Mouse (Mus musculus) c-Kit-negative CD71-positive TER-119-positive erythroid progenitor cells, embryonic 14.5 days (primary cell): Measurements from ENCODE around the gene 4930519P11Rik.

Experiments
- DNase-seq: peaks from one replicate; pipeline ENCODE4 v3.0.0-alpha.2; 2013; ENCODE audit warnings: low read depth, low spot score

Gene 4930519P11Rik

GRCm38 (mm10) chr2:154583906-154584872 lies 29.0 kb downstream of the 4930519P11Rik start:
- DNase-seq, result no peak

GRCm38 (mm10) chr2:154581421-154581820 lies 31.8 kb downstream of the 4930519P11Rik start:
- no peak for DNase-seq

GRCm38 (mm10) chr2:154580586-154580985 lies 32.7 kb downstream of the 4930519P11Rik start:
- DNase-seq, result no peak

- DNase-seq, result no peak
These were observed 35.5 kb downstream of the 4930519P11Rik start for GRCm38 (mm10) chr2:154577744-154578067.

GRCm38 (mm10) chr2:154576876-154577743 lies 36.1 kb downstream of the 4930519P11Rik start:
- DNase-seq, result no peak

- no peak for DNase-seq
These were observed 39.0 kb downstream of the 4930519P11Rik start for GRCm38 (mm10) chr2:154574271-154574670.

GRCm38 (mm10) chr2:154572996-154573395 lies 40.2 kb downstream of the 4930519P11Rik start:
- DNase-seq, result no peak

GRCm38 (mm10) chr2:154571976-154572375 lies 41.3 kb downstream of the 4930519P11Rik start:
- no peak for DNase-seq

GRCm38 (mm10) chr2:154571266-154571665 lies 42.0 kb downstream of the 4930519P11Rik start:
- DNase-seq, result no peak

- DNase-seq, result no peak
These were observed 42.6 kb downstream of the 4930519P11Rik start for GRCm38 (mm10) chr2:154570666-154571065.

- peak; percentile 89 for DNase-seq
These were observed 43.4 kb downstream of the 4930519P11Rik start, which contains the start of gene E2f1 for GRCm38 (mm10) chr2:154569836-154570286. Gene E2f1, minus strand, starts transcription at chr2:154569892.

GRCm38 (mm10) chr2:154569071-154569748 lies 44.0 kb downstream of the 4930519P11Rik start:
- DNase-seq, result peak; percentile 62

- peak; percentile 13 for DNase-seq
These were observed 44.7 kb downstream of the 4930519P11Rik start for GRCm38 (mm10) chr2:154568329-154569070.

GRCm38 (mm10) chr2:154567766-154568165 lies 45.5 kb downstream of the 4930519P11Rik start:
- DNase-seq, result no peak

GRCm38 (mm10) chr2:154566641-154567040 lies 46.6 kb downstream of the 4930519P11Rik start:
- no peak for DNase-seq

- DNase-seq, result no peak
These were observed 47.7 kb downstream of the 4930519P11Rik start for GRCm38 (mm10) chr2:154565562-154565961.

GRCm38 (mm10) chr2:154563612-154564170 lies 49.5 kb downstream of the 4930519P11Rik start:
- no peak for DNase-seq
